Mouse (Mus musculus) hindbrain, embryonic 11.5 days (tissue): ENCODE measurements at regions not wholly inside any gene's neighbourhood (a gene's known extent, or its start where the extent isn't known, plus 50 kb on each side); places are given as distances from the start of the nearest gene placed in this dataset.

Source experiments
- ATAC-seq: fragments of 200-750 bp; cut with Nextera tagmentation; 2 replicates; pipeline ENCODE4 v1.8.0; 2017; ENCODE audit warnings: mild to moderate bottlenecking, moderate TSS enrichment, moderate library complexity; ENCODE audit not compliant: low FRiP score
- DNase-seq: peaks from one replicate; pipeline ENCODE4 v3.0.0-alpha.2; 2015; ENCODE audit warnings: low spot score
- H3K27ac ChIP-seq: fragments of 300-500 bp; sonication (generic); 2 replicates; pipeline ENCODE4 v1.5.1; 2014; ENCODE audit warnings: mild to moderate bottlenecking, low read depth, low read length
- H3K27me3 ChIP-seq: fragments of 300-500 bp; sonication (generic); 2 replicates; pipeline ENCODE4 v1.6.1; 2014; ENCODE audit warnings: mild to moderate bottlenecking, low read length, moderate library complexity, mixed read lengths; ENCODE audit not compliant: control insufficient read depth, insufficient read depth
- H3K36me3 ChIP-seq: fragments of 300-500 bp; sonication (generic); 2 replicates; pipeline ENCODE4 v1.6.1; 2014; ENCODE audit warnings: mild to moderate bottlenecking, low read length, moderate library complexity, mixed read lengths; ENCODE audit not compliant: control insufficient read depth, insufficient read depth
- H3K4me1 ChIP-seq: fragments of 300-500 bp; sonication (generic); replicated peaks from 2 replicates; pipeline ENCODE4 v1.6.1; 2014; ENCODE audit warnings: low read length, mixed read lengths; ENCODE audit not compliant: control insufficient read depth, insufficient read depth
- H3K4me2 ChIP-seq: fragments of 300-500 bp; sonication (generic); replicated peaks from 2 replicates; pipeline ENCODE4 v1.6.1; 2014; ENCODE audit warnings: mild to moderate bottlenecking, low read depth, low read length
- H3K4me3 ChIP-seq: fragments of 300-500 bp; sonication (generic); 2 replicates; pipeline ENCODE4 v1.5.1; 2014; ENCODE audit warnings: low read depth, low read length
- H3K9ac ChIP-seq: fragments of 300-500 bp; sonication (generic); 2 replicates; pipeline ENCODE4 v1.6.1; 2014; ENCODE audit warnings: low read depth, low read length
- H3K9me3 ChIP-seq: fragments of 300-500 bp; sonication (generic); 2 replicates; pipeline ENCODE4 v1.6.1; 2016; ENCODE audit warnings: low read length; ENCODE audit not compliant: control insufficient read depth
- WGBS: fragments of 180-500 bp; shearing (Covaris S2); extraction: QIAGEN DNeasy Blood & Tissue Kit; methylation state at CpG from one replicate; pipeline ENCODE4 v1.1.7; 2014; 5-methylcytosine and 5-hydroxymethylcytosine counted together

- no peaks in the 10 kb centered on the region for H3K27me3 ChIP-seq
- no peak for ATAC-seq
- no peaks in the 10 kb centered on the region for H3K9me3 ChIP-seq
- 78% methylated on average over 7 of the region's 7 CpGs for WGBS
- no peak overlapping the region for H3K27ac ChIP-seq
- no peaks in the 10 kb centered on the region for H3K4me1 ChIP-seq
- no peak for DNase-seq
- no peak overlapping the region for H3K4me2 ChIP-seq
- no peaks in the 10 kb centered on the region for H3K36me3 ChIP-seq
- no peak overlapping the region for H3K9ac ChIP-seq
- no peak overlapping the region for H3K4me3 ChIP-seq
Observed at GRCm38 (mm10) chr4:87461181-87461912, 231.1 kb upstream of the Slc24a2 start.

- no peaks in the 10 kb centered on the region for H3K27me3 ChIP-seq
- H3K4me2 ChIP-seq, result no peak overlapping the region
- H3K36me3 ChIP-seq, result no peaks in the 10 kb centered on the region
- DNase-seq, result no peak
- H3K4me1 ChIP-seq, result no peaks in the 10 kb centered on the region
- no peaks in the 10 kb centered on the region for H3K9me3 ChIP-seq
- H3K9ac ChIP-seq, result no peak overlapping the region
- H3K4me3 ChIP-seq, result no peak overlapping the region
- no peak for ATAC-seq
- H3K27ac ChIP-seq, result no peak overlapping the region
- 85% methylated on average over 5 of the region's 5 CpGs for WGBS
Observed at GRCm38 (mm10) chr4:87455863-87456578, 225.7 kb upstream of the Slc24a2 start.

GRCm38 (mm10) chr4:87452122-87452521 lies 221.8 kb upstream of the Slc24a2 start:
- Histone ChIP-seq H3K27me3 (no peaks in the 10 kb centered on the region), H3K4me1 (no peaks in the 10 kb centered on the region), H3K9ac (no peak overlapping the region), H3K4me2 (no peak overlapping the region), H3K27ac (no peak overlapping the region), H3K36me3 (no peaks in the 10 kb centered on the region), H3K9me3 (no peaks in the 10 kb centered on the region), H3K4me3 (no peak overlapping the region)
- ATAC-seq (no peak), DNase-seq (no peak)
- WGBS, result 77% methylated on average over 2 of the region's 2 CpGs

GRCm38 (mm10) chr4:87451251-87451650 lies 221.0 kb upstream of the Slc24a2 start:
- WGBS, result 82% methylated on average over 5 of the region's 5 CpGs
- Histone ChIP-seq H3K36me3 (no peaks in the 10 kb centered on the region), H3K4me3 (no peak overlapping the region), H3K4me2 (no peak overlapping the region), H3K9me3 (no peaks in the 10 kb centered on the region), H3K27ac (no peak overlapping the region), H3K4me1 (no peaks in the 10 kb centered on the region), H3K9ac (no peak overlapping the region), H3K27me3 (no peaks in the 10 kb centered on the region)
- DNase-seq (no peak), ATAC-seq (no peak)

- H3K9me3 ChIP-seq, result no peaks in the 10 kb centered on the region
- H3K9ac ChIP-seq, result no peak overlapping the region
- H3K4me1 ChIP-seq, result no peaks in the 10 kb centered on the region
- H3K36me3 ChIP-seq, result no peaks in the 10 kb centered on the region
- DNase-seq (no peak), ATAC-seq (no peak)
- H3K4me2 ChIP-seq, result no peak overlapping the region
- H3K4me3 ChIP-seq, result no peak overlapping the region
- H3K27ac ChIP-seq, result no peak overlapping the region
- H3K27me3 ChIP-seq, result no peaks in the 10 kb centered on the region
- 84% methylated on average over 4 of the region's 4 CpGs for WGBS
Observed at GRCm38 (mm10) chr4:87448338-87448737, 218.1 kb upstream of the Slc24a2 start.

- ATAC-seq (no peak), DNase-seq (no peak)
- H3K27ac ChIP-seq, result no peak overlapping the region
- no peak overlapping the region for H3K4me3 ChIP-seq
- H3K4me2 ChIP-seq, result no peak overlapping the region
- 87% methylated on average over 3 of the region's 3 CpGs for WGBS
- no peaks in the 10 kb centered on the region for H3K4me1 ChIP-seq
- no peak overlapping the region for H3K9ac ChIP-seq
- no peaks in the 10 kb centered on the region for H3K36me3 ChIP-seq
- H3K9me3 ChIP-seq, result no peaks in the 10 kb centered on the region
- H3K27me3 ChIP-seq, result no peaks in the 10 kb centered on the region
Observed at GRCm38 (mm10) chr4:87446856-87447255, 216.6 kb upstream of the Slc24a2 start.

- WGBS, result 78% methylated on average over 4 of the region's 4 CpGs
- Histone ChIP-seq H3K36me3 (no peaks in the 10 kb centered on the region), H3K4me2 (no peak overlapping the region), H3K4me3 (no peak overlapping the region), H3K9me3 (no peaks in the 10 kb centered on the region), H3K27me3 (no peaks in the 10 kb centered on the region), H3K9ac (no peak overlapping the region), H3K27ac (no peak overlapping the region), H3K4me1 (no peaks in the 10 kb centered on the region)
- DNase-seq (no peak), ATAC-seq (no peak)
Observed at GRCm38 (mm10) chr4:87434136-87434535, 203.9 kb upstream of the Slc24a2 start.

- H3K4me2 ChIP-seq, result no peak overlapping the region
- H3K9ac ChIP-seq, result no peak overlapping the region
- H3K4me3 ChIP-seq, result no peak overlapping the region
- WGBS, result 85% methylated on average over 3 of the region's 3 CpGs
- no peaks in the 10 kb centered on the region for H3K4me1 ChIP-seq
- H3K36me3 ChIP-seq, result no peaks in the 10 kb centered on the region
- no peaks in the 10 kb centered on the region for H3K9me3 ChIP-seq
- no peak for DNase-seq
- H3K27ac ChIP-seq, result no peak overlapping the region
- no peak for ATAC-seq
- no peaks in the 10 kb centered on the region for H3K27me3 ChIP-seq
Observed at GRCm38 (mm10) chr4:87428374-87428773, 198.1 kb upstream of the Slc24a2 start.

GRCm38 (mm10) chr4:87424066-87424465 lies 193.8 kb upstream of the Slc24a2 start:
- no peak for DNase-seq
- Histone ChIP-seq H3K27ac (no peak overlapping the region), H3K27me3 (no peaks in the 10 kb centered on the region), H3K9me3 (no peaks in the 10 kb centered on the region), H3K36me3 (no peaks in the 10 kb centered on the region), H3K9ac (no peak overlapping the region), H3K4me2 (no peak overlapping the region), H3K4me1 (no peaks in the 10 kb centered on the region), H3K4me3 (no peak overlapping the region)
- no peak for ATAC-seq
- WGBS, result 90% methylated on average over 1 of the region's 1 CpGs
